Mouse (Mus musculus): Measurements from ENCODE around the gene Tuba1b. TPM values are rescaled to one million over a fixed set of nuclear protein-coding genes. Genes with fewer than 3 reads are reported as not detected.

Tuba1b gene
- polyA plus RNA-seq (2014; fragmentation: Illumina TruSeq; extraction: RNeasy Lipid Tissue Mini Kit (QIAGEN cat#74804); ENCODE audit: low read depth, low replicate concordance): 17.9 TPM

DNA sequence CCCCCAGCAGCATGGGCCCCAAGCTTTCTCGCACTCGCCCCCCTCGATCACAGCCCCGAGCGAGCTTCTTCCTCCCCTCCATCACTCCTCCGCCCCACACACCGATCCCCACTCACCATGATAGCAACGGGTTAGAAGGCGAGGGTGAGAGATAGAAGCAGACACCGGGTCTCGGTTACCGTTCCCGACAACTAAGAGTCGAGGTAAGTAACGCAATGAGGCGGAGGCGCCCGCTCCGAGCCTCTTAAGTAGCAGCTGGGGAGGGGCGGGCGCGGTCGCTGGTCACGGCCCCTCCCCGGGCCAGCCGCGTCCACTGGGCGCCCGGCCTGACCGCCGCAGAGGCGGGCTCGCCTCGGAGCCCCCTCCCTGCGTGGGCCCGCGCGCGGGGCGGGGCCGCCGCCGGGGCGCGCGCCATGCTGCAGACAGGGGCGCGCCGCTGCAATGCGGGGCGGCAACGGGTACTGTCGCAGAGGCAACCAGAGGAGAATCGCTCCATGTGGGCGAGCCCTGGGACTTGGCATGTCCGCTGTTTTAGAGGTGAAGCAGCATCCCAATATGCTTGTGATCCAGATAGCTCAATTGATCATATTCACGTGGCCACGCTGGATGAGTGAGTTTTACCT, at the start of gene Tuba1b:
Tuba1b (minus strand) TSS at position 349 of the 623 bp plus-strand sequence.

DNA sequence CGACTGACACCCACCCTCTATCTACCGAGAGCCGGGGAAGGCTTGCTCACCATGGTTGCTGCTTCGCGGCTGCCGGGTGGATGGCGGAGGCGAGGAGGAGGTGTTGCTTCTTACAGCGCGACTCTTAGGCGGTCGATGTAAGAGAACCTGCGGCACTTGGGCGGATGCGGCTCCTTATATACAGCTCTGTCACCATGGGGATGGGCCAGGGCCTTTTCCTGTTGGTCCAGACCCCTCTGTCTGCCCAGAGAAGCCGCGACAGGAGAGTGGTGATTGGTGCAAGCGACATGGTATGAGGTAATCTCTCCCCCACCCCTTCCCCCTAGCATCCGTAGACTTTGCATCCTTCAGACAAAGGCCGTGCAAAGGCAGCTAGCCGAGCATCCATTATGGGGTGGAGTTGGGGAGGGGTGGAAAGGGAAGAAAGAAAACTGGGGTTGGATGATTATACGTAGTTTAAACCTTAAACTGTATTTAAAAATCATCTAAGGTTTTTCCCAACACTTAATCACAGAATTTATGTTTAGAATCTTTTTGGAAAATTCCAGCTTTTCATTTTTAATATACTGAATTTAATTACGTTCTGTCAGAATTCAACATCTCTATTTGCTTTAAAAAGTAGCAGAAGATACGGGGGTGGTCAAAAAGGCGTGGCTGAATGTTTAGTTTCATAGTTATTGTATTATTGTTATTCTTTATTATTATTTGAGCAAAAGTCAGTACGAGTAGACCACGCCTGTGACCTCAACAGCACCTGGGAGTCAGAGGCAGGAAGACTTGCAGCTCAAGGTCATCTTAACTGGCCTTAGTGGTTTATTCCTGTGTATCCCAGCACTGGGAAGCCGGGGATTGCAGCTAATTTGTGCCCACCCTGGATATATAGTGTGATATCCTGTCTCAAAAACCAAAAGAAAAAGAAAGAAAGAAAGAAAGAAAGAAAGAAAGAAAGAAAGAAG, 19.3 kb upstream of the Tuba1b start, which contains the start of the genes Gm49450 and Tuba1a:
Gm49450 (minus strand) TSS at position 151 of the 956 bp plus-strand sequence.
Tuba1a (minus strand) TSS at position 303 of the 956 bp plus-strand sequence.

DNA sequence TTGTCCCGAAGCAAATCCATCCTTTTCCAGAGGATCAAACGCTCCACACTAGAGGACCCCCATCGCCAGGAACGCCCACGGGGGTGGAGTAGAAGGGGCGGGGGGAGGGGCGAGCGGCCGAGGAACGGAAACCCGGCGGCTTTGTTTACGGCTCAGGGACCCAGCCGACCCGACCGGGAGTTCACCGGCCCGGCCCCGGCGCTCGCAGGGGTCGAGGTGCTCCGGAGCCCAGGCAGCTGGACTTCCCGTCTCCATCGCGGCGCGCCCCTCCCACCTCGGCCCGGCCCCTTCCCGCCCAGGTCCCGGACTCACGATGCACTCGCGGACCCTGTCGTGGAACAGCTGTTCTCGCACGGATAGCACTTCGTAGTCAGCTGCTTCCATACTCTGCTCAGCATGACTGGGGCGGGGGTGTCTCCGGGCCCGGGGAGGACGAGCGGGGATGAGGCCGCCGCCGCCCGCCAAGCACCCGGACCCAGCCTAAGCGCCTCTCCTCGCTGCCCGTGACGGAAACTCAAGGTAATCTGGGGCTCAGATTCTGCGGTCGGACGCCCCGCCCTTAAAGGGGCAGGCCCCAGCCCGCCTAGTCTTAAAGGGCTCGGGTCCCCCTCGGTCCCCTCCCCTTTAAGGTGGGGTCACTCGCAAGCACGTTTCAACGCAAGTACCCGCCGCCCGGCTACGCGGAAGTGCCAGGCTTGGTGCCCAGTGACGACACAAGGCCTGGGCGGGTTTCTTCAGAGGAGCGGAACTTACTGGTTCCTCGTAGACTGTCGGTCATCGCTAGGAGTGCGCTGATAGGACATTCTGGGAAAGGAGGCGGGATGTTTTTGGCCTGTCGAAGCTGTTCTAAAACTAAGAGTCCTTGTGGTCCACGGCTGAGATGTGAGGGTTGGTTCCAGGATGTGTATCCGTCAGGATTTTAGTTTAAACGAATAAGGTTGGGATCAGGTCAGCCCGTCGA, 16.5 kb downstream of the Tuba1b start, which contains the start of gene Lmbr1l:
Lmbr1l (minus strand) TSS at position 694 of the 961 bp plus-strand sequence.

GRCm38 (mm10) chr15:98897928-98898800, 36.2 kb downstream of the Tuba1b start, which contains the start of gene Dhh:
TSS of gene Dhh (minus strand) at chr15:98898540.

DNA sequence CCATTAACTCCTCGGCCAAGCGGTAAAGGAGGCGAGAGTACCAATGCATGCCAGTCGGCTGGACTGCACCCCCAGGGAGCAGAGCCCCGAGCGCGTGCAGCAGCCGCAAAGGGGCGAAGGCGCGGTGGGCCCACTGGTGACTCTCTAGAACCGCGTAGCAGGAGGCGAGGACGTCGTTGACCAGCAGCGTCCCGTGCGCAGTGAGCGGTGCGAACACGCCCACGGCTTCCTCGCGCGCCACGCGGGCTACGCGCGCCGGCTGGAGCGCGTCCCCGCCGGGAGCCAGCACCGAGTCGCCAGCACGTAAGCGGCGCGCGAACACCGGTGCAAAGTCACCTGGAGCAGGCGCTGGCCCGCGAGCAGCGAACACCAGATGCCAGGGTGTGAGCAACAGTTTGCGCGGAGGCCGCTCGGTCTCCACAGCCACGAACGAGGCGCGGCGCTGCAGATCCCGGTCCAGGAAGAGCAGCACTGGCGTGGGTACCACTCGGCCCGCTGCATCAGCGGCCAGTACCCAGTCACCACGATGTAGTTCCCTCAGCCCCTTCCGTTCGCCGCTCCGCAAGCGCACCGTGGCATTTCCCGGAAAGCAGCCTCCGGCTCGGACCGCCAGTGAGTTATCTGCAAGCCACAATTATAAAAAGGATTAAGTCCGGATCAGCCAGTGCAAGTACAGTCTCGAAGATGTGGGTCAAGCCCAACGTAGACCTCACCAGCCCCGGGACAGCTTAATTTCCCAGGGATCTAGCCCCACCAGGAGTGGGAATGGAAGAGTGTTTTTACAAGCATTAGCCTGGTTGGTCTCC, 40.2 kb downstream of the Tuba1b start, which contains the start of gene Rhebl1:
Rhebl1 (minus strand) TSS at position 601 of the 806 bp plus-strand sequence.

Other genes with a start within 250 kb of the Tuba1b start
- 127 TPM for gene Ccdc65, start 226.4 kb downstream of the Tuba1b start, polyA plus RNA-seq (2014; fragmentation: Illumina TruSeq; extraction: RNeasy Lipid Tissue Mini Kit (QIAGEN cat#74804); ENCODE audit: low read depth, low replicate concordance)
- not detected for gene Fkbp11, start 206.4 kb downstream of the Tuba1b start, polyA plus RNA-seq (2014; fragmentation: Illumina TruSeq; extraction: RNeasy Lipid Tissue Mini Kit (QIAGEN cat#74804); ENCODE audit: low read depth, low replicate concordance)
- 19.6 TPM for gene Arf3, start 171.4 kb downstream of the Tuba1b start, polyA plus RNA-seq (2014; fragmentation: Illumina TruSeq; extraction: RNeasy Lipid Tissue Mini Kit (QIAGEN cat#74804); ENCODE audit: low read depth, low replicate concordance)
- 0.20 TPM for gene Wnt10b, start 156.4 kb downstream of the Tuba1b start, polyA plus RNA-seq (2014; fragmentation: Illumina TruSeq; extraction: RNeasy Lipid Tissue Mini Kit (QIAGEN cat#74804); ENCODE audit: low read depth, low replicate concordance)
- gene Wnt1, start 144.7 kb downstream of the Tuba1b start, polyA plus RNA-seq (2014; fragmentation: Illumina TruSeq; extraction: RNeasy Lipid Tissue Mini Kit (QIAGEN cat#74804); ENCODE audit: low read depth, low replicate concordance): not detected
- not detected for gene Ddn, start 125.1 kb downstream of the Tuba1b start, polyA plus RNA-seq (2014; fragmentation: Illumina TruSeq; extraction: RNeasy Lipid Tissue Mini Kit (QIAGEN cat#74804); ENCODE audit: low read depth, low replicate concordance)
- gene Prkag1, start 103.0 kb downstream of the Tuba1b start, polyA plus RNA-seq (2014; fragmentation: Illumina TruSeq; extraction: RNeasy Lipid Tissue Mini Kit (QIAGEN cat#74804); ENCODE audit: low read depth, low replicate concordance): 17.5 TPM
- 2.5 TPM for gene Kmt2d, start 63.4 kb downstream of the Tuba1b start, polyA plus RNA-seq (2014; fragmentation: Illumina TruSeq; extraction: RNeasy Lipid Tissue Mini Kit (QIAGEN cat#74804); ENCODE audit: low read depth, low replicate concordance)
- 1.7 TPM for gene Rhebl1, start 40.0 kb downstream of the Tuba1b start, polyA plus RNA-seq (2014; fragmentation: Illumina TruSeq; extraction: RNeasy Lipid Tissue Mini Kit (QIAGEN cat#74804); ENCODE audit: low read depth, low replicate concordance)
- gene Dhh, start 36.0 kb downstream of the Tuba1b start, polyA plus RNA-seq (2014; fragmentation: Illumina TruSeq; extraction: RNeasy Lipid Tissue Mini Kit (QIAGEN cat#74804); ENCODE audit: low read depth, low replicate concordance): 4.0 TPM
- 27.2 TPM for gene Lmbr1l, start 16.3 kb downstream of the Tuba1b start, polyA plus RNA-seq (2014; fragmentation: Illumina TruSeq; extraction: RNeasy Lipid Tissue Mini Kit (QIAGEN cat#74804); ENCODE audit: low read depth, low replicate concordance)
- gene Gm49450, start 19.0 kb upstream of the Tuba1b start, polyA plus RNA-seq (2014; fragmentation: Illumina TruSeq; extraction: RNeasy Lipid Tissue Mini Kit (QIAGEN cat#74804); ENCODE audit: low read depth, low replicate concordance): not detected
- 38.3 TPM for gene Tuba1a, start 19.1 kb upstream of the Tuba1b start, polyA plus RNA-seq (2014; fragmentation: Illumina TruSeq; extraction: RNeasy Lipid Tissue Mini Kit (QIAGEN cat#74804); ENCODE audit: low read depth, low replicate concordance)
- 7.9 TPM for gene Tuba1c, start 95.3 kb upstream of the Tuba1b start, polyA plus RNA-seq (2014; fragmentation: Illumina TruSeq; extraction: RNeasy Lipid Tissue Mini Kit (QIAGEN cat#74804); ENCODE audit: low read depth, low replicate concordance)
- gene Prph, start 120.6 kb upstream of the Tuba1b start, polyA plus RNA-seq (2014; fragmentation: Illumina TruSeq; extraction: RNeasy Lipid Tissue Mini Kit (QIAGEN cat#74804); ENCODE audit: low read depth, low replicate concordance): not detected
- 2.4 TPM for gene Troap, start 140.0 kb upstream of the Tuba1b start, polyA plus RNA-seq (2014; fragmentation: Illumina TruSeq; extraction: RNeasy Lipid Tissue Mini Kit (QIAGEN cat#74804); ENCODE audit: low read depth, low replicate concordance)
- gene C1ql4, start 153.3 kb upstream of the Tuba1b start, polyA plus RNA-seq (2014; fragmentation: Illumina TruSeq; extraction: RNeasy Lipid Tissue Mini Kit (QIAGEN cat#74804); ENCODE audit: low read depth, low replicate concordance): not detected
- not detected for gene Dnajc22, start 158.6 kb upstream of the Tuba1b start, polyA plus RNA-seq (2014; fragmentation: Illumina TruSeq; extraction: RNeasy Lipid Tissue Mini Kit (QIAGEN cat#74804); ENCODE audit: low read depth, low replicate concordance)
- gene Spats2, start 191.4 kb upstream of the Tuba1b start, polyA plus RNA-seq (2014; fragmentation: Illumina TruSeq; extraction: RNeasy Lipid Tissue Mini Kit (QIAGEN cat#74804); ENCODE audit: low read depth, low replicate concordance): 96.0 TPM

All from testis, adult 10 weeks (tissue).